Mouse (Mus musculus) MEL (cell line): ENCODE results near the gene Itpr1. TPM values are rescaled to one million over a fixed set of nuclear protein-coding genes. Genes with fewer than 3 reads are reported as not detected.

Source experiments
- DNase-seq: peaks from one replicate; pipeline ENCODE4 v3.0.0; 2011; ENCODE audit warnings: low read depth, low spot score
- H3K27ac ChIP-seq: 2 replicates; pipeline ENCODE4 v1.5.1; 2012; ENCODE audit warnings: low read depth, mild to moderate bottlenecking, control low read depth, low read length, moderate library complexity; ENCODE audit not compliant: control insufficient read depth
- H3K27me3 ChIP-seq, 2 experiments: fragments of 150-350 bp in 1 of 2; sonication (generic) in 1 of 2; 2 replicates each; pipeline ENCODE4 v1.6.1; 2012; ENCODE audit warnings: low read length in 2 of 2, mild to moderate bottlenecking in 2 of 2, improper control_type of control experiment in 1 of 2, moderate library complexity in 1 of 2; ENCODE audit not compliant: insufficient read depth in 2 of 2, control insufficient read depth in 1 of 2
- H3K36me3 ChIP-seq, 2 experiments: 2 replicates each; pipeline ENCODE4 v1.6.1; 2012 to 2014; ENCODE audit warnings: low read length in 2 of 2, improper control_type of control experiment in 1 of 2, inconsistent platforms in 1 of 2, mild to moderate bottlenecking in 1 of 2; ENCODE audit not compliant: insufficient read depth in 2 of 2, control insufficient read depth in 1 of 2
- H3K4me1 ChIP-seq, 2 experiments: fragments of 150-350 bp in 1 of 2; sonication (generic) in 1 of 2; 2 replicates each; pipeline ENCODE4 v1.6.1; 2012; ENCODE audit warnings: low read length in 2 of 2, improper control_type of control experiment in 1 of 2, mild to moderate bottlenecking in 1 of 2; ENCODE audit not compliant: insufficient read depth in 2 of 2, control insufficient read depth in 1 of 2
- H3K4me3 ChIP-seq, 2 experiments: fragments of 150-350 bp in 1 of 2; sonication (generic) in 1 of 2; 2 replicates each; pipeline ENCODE4 v1.5.1; 2012; ENCODE audit warnings: low read depth in 2 of 2, low read length in 2 of 2, mild to moderate bottlenecking in 2 of 2, moderate library complexity in 2 of 2, control low read depth in 1 of 2, improper control_type of control experiment in 1 of 2; ENCODE audit not compliant: control insufficient read depth in 1 of 2, insufficient read depth in 1 of 2
- H3K79me2 ChIP-seq: 2 replicates; pipeline ENCODE4 v1.6.1; 2012; ENCODE audit warnings: mild to moderate bottlenecking, low read length, moderate library complexity; ENCODE audit not compliant: control insufficient read depth, poor library complexity, insufficient read depth
- H3K9ac ChIP-seq: 2 replicates; pipeline ENCODE4 v1.6.1; 2012; ENCODE audit warnings: low read depth, mild to moderate bottlenecking, control low read depth, low read length, moderate library complexity; ENCODE audit not compliant: control insufficient read depth, poor library complexity, severe bottlenecking
- H3K9me3 ChIP-seq: fragments of 150-350 bp; sonication (generic); replicated peaks from 2 replicates; pipeline ENCODE4 v1.6.1; 2012; ENCODE audit warnings: mild to moderate bottlenecking, low read length, improper control_type of control experiment, moderate library complexity; ENCODE audit not compliant: insufficient read depth
- BHLHE40 ChIP-seq: IDR thresholded peaks from 2 replicates; pipeline ENCODE4 v1.6.1; 2012; ENCODE audit warnings: low read depth, mild to moderate bottlenecking, inconsistent platforms, low read length, improper control_type of control experiment, borderline replicate concordance
- CHD1 ChIP-seq: IDR thresholded peaks from 2 replicates; pipeline ENCODE4 v1.6.1; 2012; ENCODE audit warnings: low read depth, mild to moderate bottlenecking, inconsistent platforms, low read length, improper control_type of control experiment
- E2F4 ChIP-seq: IDR thresholded peaks from 2 replicates; pipeline ENCODE4 v1.6.1; 2011; ENCODE audit warnings: low read depth, low read length, improper control_type of control experiment, borderline replicate concordance
- ELF1 ChIP-seq: IDR thresholded peaks from 2 replicates; pipeline ENCODE4 v1.6.1; 2014; ENCODE audit warnings: low read depth, mild to moderate bottlenecking, inconsistent platforms, low read length, improper control_type of control experiment, moderate library complexity
- GABPA ChIP-seq: IDR thresholded peaks from 2 replicates; pipeline ENCODE4 v1.6.1; 2012; ENCODE audit warnings: low read depth, mild to moderate bottlenecking, inconsistent platforms, low read length, improper control_type of control experiment, moderate library complexity
- GATA1 ChIP-seq: IDR thresholded peaks from 2 replicates; pipeline ENCODE4 v1.6.1; 2011; ENCODE audit warnings: low read depth, low read length, improper control_type of control experiment
- KAT2A ChIP-seq: conservative IDR thresholded peaks from 2 replicates; pipeline ENCODE4 v1.6.1; 2012; ENCODE audit warnings: low read depth, low read length, improper control_type of control experiment, inconsistent platforms
- MAX ChIP-seq: IDR thresholded peaks from 2 replicates; pipeline ENCODE4 v1.6.1; 2011; ENCODE audit warnings: low read length, improper control_type of control experiment
- MAZ ChIP-seq: IDR thresholded peaks from 2 replicates; pipeline ENCODE4 v1.6.1; 2012; ENCODE audit warnings: low read depth, mild to moderate bottlenecking, inconsistent platforms, low read length, improper control_type of control experiment
- MXI1 ChIP-seq: IDR thresholded peaks from 2 replicates; pipeline ENCODE4 v1.6.1; 2011; ENCODE audit warnings: mild to moderate bottlenecking, low read depth, low read length, improper control_type of control experiment
- MYB ChIP-seq: IDR thresholded peaks from 2 replicates; pipeline ENCODE4 v1.6.1; 2011; ENCODE audit warnings: mild to moderate bottlenecking, low read depth, low read length, improper control_type of control experiment
- NELFE ChIP-seq: IDR thresholded peaks from 2 replicates; pipeline ENCODE4 v1.6.1; 2011; ENCODE audit warnings: low read depth, low read length, improper control_type of control experiment
- POLR2A ChIP-seq, 2 experiments: IDR thresholded peaks; 2 replicates each; pipeline ENCODE4 v1.6.1; 2011 to 2012; ENCODE audit warnings: low read length in 2 of 2, mild to moderate bottlenecking in 2 of 2, control low read depth in 1 of 2, improper control_type of control experiment in 1 of 2, low read depth in 1 of 2, moderate library complexity in 1 of 2; ENCODE audit not compliant: control insufficient read depth in 1 of 2, insufficient read depth in 1 of 2, poor library complexity in 1 of 2
- POLR2AphosphoS5 ChIP-seq: IDR thresholded peaks from 2 replicates; pipeline ENCODE4 v1.6.1; 2012; ENCODE audit warnings: low read depth, borderline replicate concordance, mild to moderate bottlenecking, inconsistent platforms, low read length, moderate library complexity, mixed read lengths
- RAD21 ChIP-seq: IDR thresholded peaks from 2 replicates; pipeline ENCODE4 v1.6.1; 2011; ENCODE audit warnings: mild to moderate bottlenecking, low read depth, low read length, improper control_type of control experiment
- RCOR1 ChIP-seq: IDR thresholded peaks from 2 replicates; pipeline ENCODE4 v1.6.1; 2012; ENCODE audit warnings: low read depth, mild to moderate bottlenecking, inconsistent platforms, low read length, improper control_type of control experiment
- SIN3A ChIP-seq: IDR thresholded peaks from 2 replicates; pipeline ENCODE4 v1.6.1; 2012; ENCODE audit warnings: low read length, improper control_type of control experiment, inconsistent platforms
- TAL1 ChIP-seq: IDR thresholded peaks from 2 replicates; pipeline ENCODE4 v1.6.1; 2012; ENCODE audit warnings: mild to moderate bottlenecking, inconsistent platforms, low read length, moderate library complexity, mixed read lengths
- TBP ChIP-seq: IDR thresholded peaks from 2 replicates; pipeline ENCODE4 v1.8.0; 2011; ENCODE audit warnings: low read depth, low read length, improper control_type of control experiment
- ZC3H11A ChIP-seq: IDR thresholded peaks from 2 replicates; pipeline ENCODE4 v1.6.1; 2012; ENCODE audit warnings: low read depth, mild to moderate bottlenecking, inconsistent platforms, low read length, improper control_type of control experiment
- ZKSCAN1 ChIP-seq: IDR thresholded peaks from 2 replicates; pipeline ENCODE4 v1.6.1; 2012; ENCODE audit warnings: low read depth, mild to moderate bottlenecking, inconsistent platforms, low read length, improper control_type of control experiment, moderate library complexity
- ZMIZ1 ChIP-seq: IDR thresholded peaks from 2 replicates; pipeline ENCODE4 v1.6.1; 2012; ENCODE audit warnings: low read depth, mild to moderate bottlenecking, inconsistent platforms, low read length, improper control_type of control experiment, moderate library complexity
- ZNF384 ChIP-seq: IDR thresholded peaks from 2 replicates; pipeline ENCODE4 v1.6.1; 2012; ENCODE audit warnings: low read depth, mild to moderate bottlenecking, inconsistent platforms, low read length, improper control_type of control experiment
- polyA plus RNA-seq, 2 experiments: library from polyadenylated mRNA; stranded (reverse) in 1 of 2; unstranded in 1 of 2; fragments of >175 nt in 1 of 2; fragments of >200 nt in 1 of 2; gene quantifications; 2 replicates each; pipeline versions ENCODE4 v1.2.1 to v1.2.4; 2012; ENCODE audit warnings: low replicate concordance in 2 of 2, low read depth in 1 of 2; ENCODE audit not compliant: insufficient read length in 2 of 2, insufficient read depth in 1 of 2, missing spikeins in 1 of 2
- total RNA-seq: library from RNA; depleted of rRNA; stranded (reverse); fragments of 300-350 nt; gene quantifications from 2 replicates; pipeline ENCODE4 v1.2.3, GENCODE M21; 2012

The Itpr1 gene
- total and polyA plus RNA-seq, 3 experiments: 15.6 to 19.0 TPM; not detected in 1

DNA sequence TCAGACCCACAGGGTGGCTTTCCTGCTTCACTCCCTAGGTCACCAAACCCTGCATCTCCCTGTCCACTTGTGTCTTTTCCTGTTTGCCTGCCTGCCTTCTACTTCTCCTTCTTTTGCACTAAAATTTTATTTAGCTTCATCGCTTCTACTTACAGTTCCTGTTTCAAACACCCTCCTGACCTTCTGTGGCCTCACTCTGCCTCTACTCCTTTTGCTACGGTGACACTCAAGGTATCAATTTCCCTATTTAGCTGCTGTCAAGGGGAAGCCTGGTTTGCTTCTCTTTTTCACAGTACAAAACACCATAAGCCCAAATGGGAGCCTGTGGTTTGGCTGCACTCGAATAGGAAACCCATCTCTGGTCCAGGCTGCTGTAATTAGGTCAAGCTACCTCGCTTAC, 15.8 kb upstream of the Itpr1 start:
- peaks cover 2 to 10% of the 10 kb centered on the region in 2 experiments for H3K4me1 ChIP-seq
- no peak overlapping the region for H3K9ac ChIP-seq
- no peak overlapping the region; a peak in 1 of 4 replicates for H3K4me3 ChIP-seq
- peaks cover 0 to 2% of the 10 kb centered on the region in 2 experiments; a peak in 2 of 4 replicates for H3K27me3 ChIP-seq
- no peaks in the 10 kb centered on the region for H3K79me2 ChIP-seq
- no peak for TF ChIP-seq GABPA
- no peak for TF ChIP-seq MAX
- peak; percentile 14; the same call in 1 of the 2 replicates for TF ChIP-seq SIN3A
- no peak for TF ChIP-seq POLR2AphosphoS5
- TF ChIP-seq MYB: no peak
- TF ChIP-seq, all 39 proteins: peak for 1
- peaks cover 0 to 10% of the 10 kb centered on the region in 2 experiments; a peak in 2 of 4 replicates for H3K36me3 ChIP-seq
- DNase-seq: peak; percentile 81
- no peak overlapping the region for H3K27ac ChIP-seq
- no peaks in the 10 kb centered on the region for H3K9me3 ChIP-seq

GRCm38 (mm10) chr6:108198286-108198685, 14.6 kb upstream of the Itpr1 start:
- no peaks in the 10 kb centered on the region for H3K9me3 ChIP-seq
- TF ChIP-seq BHLHE40: no peak
- no peak for TF ChIP-seq MXI1
- DNase-seq: no peak
- peaks cover 2 to 10% of the 10 kb centered on the region in 2 experiments for H3K4me1 ChIP-seq
- no peak overlapping the region for H3K9ac ChIP-seq
- no peak overlapping the region for H3K4me3 ChIP-seq
- H3K27me3 ChIP-seq: peaks cover 0 to 2% of the 10 kb centered on the region in 2 experiments; a peak in 2 of 4 replicates
- no peak overlapping the region for H3K27ac ChIP-seq
- H3K36me3 ChIP-seq: peaks cover 0 to 10% of the 10 kb centered on the region in 2 experiments; a peak in 2 of 4 replicates
- no peaks in the 10 kb centered on the region for H3K79me2 ChIP-seq

GRCm38 (mm10) chr6:108204322-108204721, 8.6 kb upstream of the Itpr1 start:
- TF ChIP-seq TBP (no peak), ZC3H11A (no peak), RCOR1 (no peak), GABPA (no peak), MAZ (no peak), SIN3A (no peak), E2F4 (no peak), POLR2AphosphoS5 (no peak), TAL1 (no peak), CHD1 (no peak), KAT2A (no peak), RAD21 (no peak), GATA1 (no peak), ELF1 (no peak), NELFE (no peak), MXI1 (no peak), ZNF384 (no peak), ZMIZ1 (no peak), ZKSCAN1 (no peak), POLR2A (IDR thresholded peaks at IDR 0.05; ENCODE audit: control insufficient read depth in 1 of 2, insufficient read depth in 1 of 2, low read depth in 1 of 2, low read length in 2 of 2, poor library complexity in 1 of 2) (no peak)
- Histone ChIP-seq H3K27ac (no peak overlapping the region), H3K79me2 (no peaks in the 10 kb centered on the region), H3K9ac (no peak overlapping the region), H3K36me3 (peaks cover 0 to 8% of the 10 kb centered on the region in 2 experiments; a peak in 2 of 4 replicates), H3K27me3 (peaks cover 0 to 2% of the 10 kb centered on the region in 2 experiments; a peak in 2 of 4 replicates), H3K4me1 (peaks cover 0 to 9% of the 10 kb centered on the region in 2 experiments; a peak in 2 of 4 replicates), H3K9me3 (no peaks in the 10 kb centered on the region), H3K4me3 (no peak overlapping the region)
- no peak for DNase-seq
